Mouse (Mus musculus) kidney, adult 9 months (tissue): Measurements from ENCODE around the gene Atg4d.
"Not testable (repeated sequence)": the region's sequence is repeated elsewhere in the genome, so short reads cannot be mapped to it uniquely, and the experiment has no call there.

ENCODE experiments used
- DNase-seq: peaks from one replicate; pipeline ENCODE4 v3.0.0; 2022

Atg4d gene

DNA sequence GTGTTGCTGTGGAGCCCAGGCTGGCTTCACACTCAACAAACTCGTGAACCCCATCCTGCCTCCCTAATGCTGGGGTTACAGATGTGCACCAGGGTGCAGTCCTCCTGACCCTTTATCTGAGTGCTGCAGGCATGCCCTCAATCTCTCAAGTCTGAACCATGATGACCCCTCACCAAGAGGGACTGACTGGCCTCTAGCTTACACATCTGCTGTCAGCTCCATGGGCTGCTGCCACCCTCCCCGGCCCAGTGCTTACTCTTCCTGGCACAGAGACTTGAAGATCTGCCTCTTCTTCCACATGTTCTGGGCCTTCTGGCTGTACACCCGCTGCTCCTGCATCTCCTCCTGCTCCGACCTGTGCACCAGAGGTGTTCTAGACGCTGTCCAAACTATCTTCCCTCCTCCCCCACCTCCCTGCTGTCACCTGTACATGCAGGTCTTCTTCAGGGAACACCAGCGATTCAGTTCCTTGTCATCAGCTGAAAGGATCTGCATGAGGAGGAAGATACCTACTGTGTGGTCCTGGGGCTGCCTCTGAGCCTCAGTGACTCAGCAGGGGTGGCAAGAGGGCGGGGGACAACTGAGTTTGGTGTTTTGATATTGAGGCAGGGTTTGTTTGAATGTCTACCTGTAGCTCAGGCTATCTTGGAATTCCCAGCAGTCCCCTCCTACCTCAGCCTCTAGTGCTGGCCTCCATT is 10.1 kb downstream of the Atg4d start:
- DNase-seq, result no peak

DNA sequence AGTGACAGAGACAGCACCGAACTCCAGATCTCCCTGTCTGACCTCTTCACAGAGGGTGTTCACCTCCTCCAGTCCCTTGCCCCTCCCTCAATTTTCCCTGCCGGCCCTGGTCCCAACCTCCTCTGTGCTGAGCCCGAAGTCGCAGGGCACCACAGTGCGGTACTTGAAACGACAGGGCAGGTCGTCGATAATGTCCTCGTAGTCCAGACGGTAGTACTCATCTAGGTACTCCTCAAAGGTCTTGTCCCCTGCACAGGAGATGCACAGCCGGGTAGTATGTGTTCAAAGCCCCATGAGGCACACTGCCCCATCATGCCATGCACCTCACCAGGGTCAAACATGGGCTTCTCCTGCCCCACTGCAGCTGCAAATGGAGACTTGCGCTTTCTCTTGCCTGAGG is 10.6 kb downstream of the Atg4d start:
- no peak for DNase-seq

DNA sequence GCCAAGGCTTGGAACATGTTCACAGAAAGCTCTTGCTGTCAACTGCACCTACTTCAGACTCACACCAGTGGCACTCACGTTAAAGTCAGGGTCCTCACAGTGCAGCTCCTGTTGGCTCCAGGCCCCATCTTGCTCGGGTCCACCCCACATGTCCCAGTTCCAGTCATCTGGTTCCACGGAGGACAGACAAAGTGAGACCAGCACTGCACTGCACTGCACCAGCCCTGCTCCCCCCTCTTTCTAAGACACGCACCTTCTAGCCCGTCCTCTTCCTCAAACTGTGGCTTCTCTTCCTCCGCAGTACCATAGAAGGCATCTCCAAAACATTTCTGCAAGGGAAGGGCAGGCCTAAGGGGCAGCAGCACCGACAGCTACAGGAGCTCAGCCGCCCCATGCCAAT is 11.2 kb downstream of the Atg4d start:
- no peak for DNase-seq

DNA sequence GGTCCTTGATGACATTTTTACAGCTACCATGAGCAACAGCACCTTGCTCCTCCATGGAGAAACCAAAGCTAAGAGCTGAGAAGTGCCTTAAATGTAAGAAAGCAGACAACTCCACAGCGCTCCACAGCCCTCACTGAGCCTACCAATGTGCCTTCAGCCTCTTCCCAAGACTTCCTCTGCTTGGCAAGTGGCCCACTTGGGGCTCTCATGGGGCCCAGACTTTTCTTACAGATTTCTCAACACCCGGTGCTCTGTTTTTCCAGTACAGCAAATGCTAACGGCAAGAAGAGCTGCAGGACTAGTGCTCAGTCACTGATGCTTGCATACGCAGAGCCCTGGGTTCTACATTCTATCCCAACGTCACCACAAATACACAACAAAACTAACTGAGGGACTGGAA is 12.7 kb downstream of the Atg4d start:
- no peak for DNase-seq

DNA sequence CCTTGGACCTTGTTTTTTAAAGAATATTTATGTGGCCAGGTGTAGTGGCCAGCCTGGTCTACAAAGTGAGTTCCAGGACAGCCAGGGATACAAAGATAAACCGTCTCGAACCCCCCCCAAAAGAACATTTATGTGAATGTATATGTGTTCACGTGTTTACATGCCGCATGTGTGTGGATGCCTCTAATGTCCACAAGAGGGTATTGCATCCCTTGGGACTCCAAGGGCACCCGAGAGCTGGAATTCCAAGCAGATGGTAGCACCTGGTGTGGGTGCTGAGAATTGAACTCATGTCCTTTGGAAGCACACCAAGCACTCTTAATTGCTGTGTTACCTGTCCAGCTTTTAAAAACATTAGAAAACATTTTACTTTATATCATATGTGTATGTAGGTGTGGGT is 18.5 kb downstream of the Atg4d start:
- no peak for DNase-seq

DNA sequence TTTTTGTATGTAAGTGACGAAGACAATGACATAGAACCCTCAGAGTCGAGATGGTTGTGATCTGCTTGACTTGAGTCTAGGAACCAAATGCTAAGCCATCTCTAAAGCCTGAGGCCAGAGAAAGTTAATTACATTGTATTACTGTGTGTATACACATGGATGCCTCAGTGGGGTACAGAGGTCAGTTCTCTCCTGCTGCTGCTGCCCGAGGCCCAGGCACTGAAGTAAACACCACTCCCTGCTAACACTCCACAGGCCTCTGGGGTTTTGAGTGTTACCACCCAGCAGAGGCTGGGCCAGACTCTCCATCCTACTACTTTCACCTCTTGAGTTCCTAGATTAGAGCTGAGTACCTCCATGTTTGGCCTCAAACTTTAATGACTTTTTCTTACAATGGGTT is 18.9 kb downstream of the Atg4d start:
- peak; percentile 55 for DNase-seq

DNA sequence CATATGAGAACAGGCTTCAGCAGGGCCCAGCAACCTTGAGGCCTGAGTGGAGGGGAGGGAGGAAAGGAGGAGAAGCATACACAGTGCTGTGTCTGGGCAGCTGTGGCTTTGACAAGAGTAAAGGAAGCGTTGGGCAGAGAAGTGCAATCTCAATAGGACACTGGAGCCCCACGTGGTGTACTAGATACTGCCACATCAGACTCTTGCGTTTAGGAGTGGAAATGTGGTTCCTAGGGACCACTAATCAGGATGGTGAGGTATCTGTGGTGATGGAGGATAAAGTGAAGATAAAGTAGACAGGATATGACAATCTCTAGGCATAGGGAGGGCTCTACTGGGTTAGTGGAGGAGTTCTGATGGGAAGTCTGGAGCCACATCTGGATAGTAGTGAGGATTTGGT is 21.7 kb downstream of the Atg4d start:
- DNase-seq, result no peak

DNA sequence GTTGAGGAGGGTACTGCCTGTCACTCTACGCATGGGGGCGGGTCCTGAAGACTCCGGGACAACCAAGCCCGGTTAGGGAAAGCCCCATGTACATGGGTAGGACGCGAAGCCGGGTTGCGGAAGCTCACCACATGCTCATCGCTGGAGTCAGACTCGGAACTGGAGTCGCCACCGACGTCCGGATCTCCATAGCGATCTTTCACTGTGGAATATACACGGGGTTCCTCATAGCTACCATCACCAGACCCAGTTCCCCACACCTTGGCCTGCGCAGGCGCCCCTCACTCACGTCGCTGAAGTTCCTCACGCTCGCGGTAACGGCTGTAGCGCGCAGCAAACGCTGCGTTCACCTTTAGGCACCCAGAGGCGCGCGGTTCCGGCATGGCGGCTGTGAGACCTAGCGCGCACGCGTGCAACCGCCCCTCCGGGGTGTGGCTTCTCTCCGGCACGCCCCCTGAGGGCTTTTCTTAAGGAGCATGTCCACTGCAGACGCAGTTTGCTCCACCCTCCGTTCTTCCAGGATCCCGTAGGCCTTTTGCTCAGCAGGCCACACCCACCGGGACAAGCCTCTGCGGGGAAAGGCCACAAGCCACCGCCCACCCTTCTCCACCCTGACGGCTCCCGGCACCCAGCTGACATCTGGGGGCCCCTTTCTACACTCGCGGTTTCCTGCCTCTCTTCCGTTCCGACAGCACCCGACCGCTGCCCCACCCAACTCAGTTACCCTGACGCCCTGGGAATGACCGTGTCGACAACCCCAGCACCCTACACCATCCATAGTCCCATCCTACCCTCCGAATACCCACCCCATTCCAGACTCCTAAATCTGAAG is 22.7 kb downstream of the Atg4d start, which contains the start of gene Kri1:
Gene Kri1 (minus strand): TSS at position 399 of the 832 bp plus-strand sequence.
- DNase-seq, result peak; percentile 99

DNA sequence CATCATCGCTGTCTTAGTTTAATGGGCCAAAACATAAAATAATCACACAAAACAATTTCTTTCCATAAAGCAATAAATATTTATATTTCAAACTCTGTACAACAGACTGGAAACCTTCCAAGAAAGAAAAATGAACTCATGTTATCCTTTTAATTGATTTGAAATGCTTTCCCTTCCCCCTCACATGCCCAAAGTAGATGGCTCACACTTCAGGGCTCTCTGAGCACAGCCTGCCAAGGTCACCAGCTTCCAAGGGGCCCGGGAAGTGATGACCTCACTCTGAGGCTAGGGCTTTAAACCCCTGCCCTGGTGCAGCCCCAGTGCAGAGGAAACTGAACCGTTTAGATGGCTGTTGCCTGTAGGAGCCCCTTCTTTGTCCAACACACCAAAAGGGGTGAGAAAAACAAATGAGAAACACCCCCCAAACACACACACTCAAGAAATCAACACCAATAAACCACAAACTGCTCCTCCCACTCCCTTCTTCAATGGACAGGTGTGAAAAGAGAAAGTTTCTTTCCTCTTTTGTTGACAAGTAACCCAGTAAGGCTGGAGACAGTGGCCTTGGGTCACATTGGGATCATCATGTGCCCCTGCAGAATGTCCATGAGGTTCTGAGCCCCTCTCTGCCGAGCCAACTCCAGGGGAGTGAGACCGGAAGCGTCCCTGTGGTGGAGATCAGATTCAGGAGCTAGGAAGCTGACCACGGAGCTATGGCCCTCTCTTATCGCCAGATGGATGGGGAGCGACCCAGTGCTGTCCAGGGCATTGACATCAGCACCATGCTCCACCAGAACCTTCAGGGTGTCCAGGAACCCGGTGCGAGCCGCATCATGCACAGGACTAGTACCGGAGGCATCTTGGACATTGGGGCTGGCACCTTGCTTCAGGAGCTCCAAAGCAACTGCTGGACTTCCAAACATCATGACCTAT is 23.6 kb downstream of the Atg4d start:
- DNase-seq, result peak; percentile 48

DNA sequence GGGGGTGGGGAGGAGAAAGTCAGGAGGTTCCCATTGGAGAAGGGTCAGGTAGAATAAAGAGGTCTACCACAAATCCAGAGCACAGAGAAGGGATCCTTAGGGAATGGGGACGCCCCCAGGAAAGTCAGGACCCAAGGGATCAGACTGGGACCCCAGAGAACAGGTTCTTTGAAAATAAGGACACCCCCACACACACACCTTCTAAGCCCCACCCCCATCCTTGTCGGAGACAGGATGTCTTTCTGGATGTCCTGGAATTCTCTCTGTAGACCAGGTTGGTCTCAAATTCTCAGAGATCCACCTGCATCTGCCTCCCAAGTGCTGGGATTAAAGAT is 24.2 kb downstream of the Atg4d start:
- DNase-seq, result no peak

DNA sequence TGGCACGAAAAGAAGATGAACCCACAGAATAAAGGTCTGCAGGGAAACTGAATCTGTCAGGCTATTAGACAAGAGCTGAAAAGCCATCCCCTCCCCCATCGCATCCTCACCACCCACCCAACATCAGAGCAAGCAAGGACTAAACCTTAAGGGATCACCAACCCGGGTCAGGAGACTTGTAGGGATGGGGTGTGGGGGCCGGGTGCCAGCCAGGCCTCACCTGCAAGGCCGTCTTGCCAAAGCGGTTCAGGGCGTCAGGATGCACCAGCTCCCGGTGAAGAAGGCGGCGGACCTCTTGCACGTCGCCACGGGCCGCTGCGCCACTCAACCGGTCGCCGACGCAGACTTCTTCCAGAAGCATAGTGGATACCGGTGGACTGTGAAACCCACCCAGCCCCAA is 25.5 kb downstream of the Atg4d start:
- DNase-seq, result no peak

DNA sequence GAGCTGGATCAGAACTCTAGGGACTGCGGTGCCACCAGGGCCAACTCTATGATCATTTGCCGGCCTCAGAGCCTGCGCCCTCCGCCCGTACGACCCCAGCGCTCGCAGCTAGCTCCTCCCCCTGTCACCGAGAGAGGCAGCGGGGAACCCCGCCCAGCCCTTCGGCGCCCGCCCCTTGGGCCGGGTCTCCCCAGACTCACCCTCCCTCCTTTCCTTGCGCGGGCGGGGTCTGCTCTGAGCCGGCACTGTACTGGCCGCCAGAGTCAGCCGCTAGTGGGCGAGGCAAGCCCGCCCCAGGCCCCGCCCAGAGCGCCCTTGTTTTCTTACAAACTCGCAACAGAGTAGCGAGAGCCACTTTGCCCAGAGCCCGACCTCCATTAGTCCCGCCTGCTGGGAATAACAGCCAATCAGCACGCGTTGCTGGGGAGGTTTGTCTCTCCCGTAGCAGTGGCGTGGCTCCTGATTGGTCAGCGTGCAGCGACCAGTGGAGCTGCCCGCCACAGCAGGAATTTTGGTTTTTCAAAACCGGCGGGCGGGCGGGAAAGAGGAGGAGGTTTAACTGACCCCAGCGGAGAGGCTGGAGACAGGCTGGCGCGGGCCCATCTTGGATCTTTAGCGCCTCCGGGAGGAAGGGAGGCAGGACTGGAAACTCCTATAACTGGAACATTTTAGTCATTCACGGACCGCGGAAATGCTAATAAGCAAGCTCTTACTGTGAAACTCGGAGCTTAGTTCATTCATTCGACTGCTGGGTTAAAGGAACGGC is 26.1 kb downstream of the Atg4d start, which contains the start of gene Cdkn2d:
Gene Cdkn2d (minus strand): TSS at position 386 of the 766 bp plus-strand sequence.
- DNase-seq, result peak; percentile 100

DNA sequence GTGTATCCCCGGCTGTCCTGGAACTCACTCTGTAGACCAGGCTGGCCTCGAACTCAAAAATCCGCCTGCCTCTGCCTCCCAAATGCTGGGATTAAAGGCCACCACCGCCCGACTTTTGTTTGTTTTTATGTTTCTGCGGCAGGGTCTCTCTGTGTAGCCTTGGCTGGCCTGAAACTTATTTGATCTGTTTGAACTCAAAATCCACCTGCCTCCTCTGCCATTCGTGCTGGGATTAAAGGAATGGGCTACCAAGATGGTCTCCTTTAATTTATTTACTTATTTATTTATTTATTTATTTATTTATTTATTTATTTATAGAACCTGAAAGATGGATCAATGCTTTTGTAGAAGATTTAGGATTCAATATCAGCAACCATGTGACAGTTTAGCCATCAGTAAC is 26.8 kb downstream of the Atg4d start:
- DNase-seq, result not testable (repeated sequence)

DNA sequence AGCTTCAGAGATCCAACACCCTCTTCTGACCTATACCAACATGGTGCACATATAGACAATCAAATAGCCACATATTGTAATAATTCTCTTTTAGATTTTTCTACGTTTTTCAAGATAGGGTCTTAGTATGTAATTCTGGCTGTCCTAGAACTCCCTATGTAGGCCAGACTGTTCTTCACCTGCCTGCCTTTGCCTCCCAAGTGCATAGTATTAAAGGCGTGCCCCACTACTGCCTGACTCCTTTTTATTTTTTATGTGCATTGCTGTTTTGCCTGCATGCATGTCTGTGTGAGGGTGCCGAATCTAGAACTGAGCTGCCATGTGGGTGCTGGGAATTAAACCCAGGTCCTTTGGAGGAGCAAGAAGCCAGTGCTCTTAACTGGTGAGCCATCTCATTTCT is 27.2 kb downstream of the Atg4d start:
- DNase-seq, result no peak

DNA sequence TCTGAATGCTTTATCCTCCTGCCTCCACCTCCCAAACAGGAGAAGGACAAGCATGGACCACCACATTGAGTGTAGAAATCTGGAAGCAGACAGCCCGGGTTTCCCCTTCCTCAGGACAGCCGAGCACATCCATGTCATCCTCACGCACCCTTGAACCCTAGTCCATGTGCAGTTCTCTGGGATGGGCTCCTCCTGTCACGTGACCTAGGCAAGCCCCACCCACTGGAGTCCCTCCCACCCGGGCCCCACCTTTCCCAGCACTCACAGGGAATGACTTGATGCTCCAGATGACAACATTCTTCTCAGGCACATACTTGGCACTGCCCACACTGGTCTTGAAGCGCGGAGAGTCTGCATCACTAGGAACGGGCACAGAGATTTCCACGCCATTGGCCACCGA is 33.9 kb downstream of the Atg4d start:
- no peak for DNase-seq

DNA sequence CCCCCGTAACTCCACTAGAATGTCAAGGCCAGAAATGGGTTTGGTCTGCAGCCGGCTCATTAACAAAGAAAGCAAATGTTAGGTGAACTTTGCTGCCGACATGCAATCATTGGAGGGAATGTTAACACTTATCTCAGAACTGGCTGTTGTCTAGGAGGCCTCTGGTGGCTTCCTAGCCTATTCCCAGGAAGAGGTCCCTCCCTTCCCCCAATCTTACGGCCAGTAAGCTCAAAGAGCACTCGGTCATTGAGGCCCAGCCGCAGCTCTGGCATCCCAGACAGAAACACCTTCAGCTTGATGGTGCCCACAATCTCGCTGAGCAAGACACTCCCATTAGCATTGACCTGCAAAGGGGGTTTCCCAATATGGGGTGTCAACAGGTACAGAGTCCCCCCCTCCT is 40.0 kb downstream of the Atg4d start:
- no peak for DNase-seq

DNA sequence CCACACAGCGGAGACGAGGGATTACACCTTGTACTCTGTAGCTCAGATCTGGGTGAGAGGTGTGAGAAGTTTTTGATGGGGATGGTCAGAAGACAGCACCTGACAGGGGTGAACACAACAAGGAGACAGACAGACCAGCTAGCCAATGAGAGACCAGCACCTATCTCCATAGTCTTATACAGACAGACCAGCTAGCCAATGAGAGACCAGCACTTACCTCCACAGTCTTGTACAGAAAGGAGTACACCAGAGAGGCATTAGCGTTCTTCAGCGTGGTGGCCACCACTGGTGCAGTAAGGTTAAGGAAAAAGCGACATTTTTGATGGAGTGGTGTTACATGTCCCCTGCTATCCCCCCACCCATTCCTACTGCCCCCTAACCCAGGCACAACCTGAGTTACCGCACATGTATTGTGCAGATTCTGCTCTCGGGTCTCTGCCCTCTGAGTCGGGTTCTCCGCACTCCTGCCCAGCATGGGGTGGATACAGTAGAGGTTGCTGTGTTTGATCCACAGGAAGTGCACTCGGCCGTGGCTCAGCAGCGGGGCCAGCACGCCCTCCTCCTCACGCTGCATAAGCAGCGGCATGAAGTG is 44.2 kb downstream of the Atg4d start:
- DNase-seq, result peak; percentile 35

DNA sequence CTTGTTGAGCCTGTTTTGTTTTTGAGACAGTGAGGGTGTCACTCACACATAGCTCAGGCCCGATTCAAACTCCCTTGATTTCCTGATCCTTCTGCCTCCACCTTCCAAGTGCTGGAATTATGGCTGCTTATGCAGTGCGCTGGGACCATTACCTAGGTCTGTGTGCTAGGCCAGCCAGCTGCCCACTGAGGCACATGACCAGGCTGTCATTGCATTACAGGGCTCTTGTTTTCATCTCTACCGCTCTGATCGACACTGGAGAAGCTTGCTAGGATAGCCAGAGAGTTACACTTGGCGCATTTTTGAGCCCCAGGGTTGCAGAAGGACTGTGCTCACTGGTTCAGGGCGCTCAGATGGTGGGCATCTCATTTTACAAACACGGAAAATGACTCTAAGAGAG is 46.6 kb downstream of the Atg4d start:
- DNase-seq, result no peak

DNA sequence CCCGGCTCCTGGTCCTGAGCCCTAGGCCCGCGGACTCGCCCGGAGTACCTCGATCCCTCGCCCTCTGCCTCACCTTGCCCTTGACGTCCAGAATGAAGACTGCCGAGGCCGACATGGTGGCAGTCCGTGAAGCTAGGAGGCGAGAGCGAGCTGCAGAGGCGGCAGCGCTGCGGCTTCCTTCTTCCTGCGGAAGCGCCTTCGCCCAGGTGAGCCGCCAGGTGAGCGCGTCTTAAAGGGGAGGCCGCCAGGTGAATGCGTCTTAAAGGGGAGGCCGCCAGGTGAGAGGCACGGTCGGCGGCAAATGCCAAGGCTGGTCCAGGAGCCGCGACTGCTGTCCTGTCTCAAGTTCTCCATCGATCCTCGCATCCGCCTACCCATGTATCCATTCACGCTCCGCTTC is 47.0 kb downstream of the Atg4d start, which contains the start of gene Ap1m2:
Gene Ap1m2 (minus strand): TSS at position 204 of the 400 bp plus-strand sequence.
- DNase-seq, result peak; percentile 59

DNA sequence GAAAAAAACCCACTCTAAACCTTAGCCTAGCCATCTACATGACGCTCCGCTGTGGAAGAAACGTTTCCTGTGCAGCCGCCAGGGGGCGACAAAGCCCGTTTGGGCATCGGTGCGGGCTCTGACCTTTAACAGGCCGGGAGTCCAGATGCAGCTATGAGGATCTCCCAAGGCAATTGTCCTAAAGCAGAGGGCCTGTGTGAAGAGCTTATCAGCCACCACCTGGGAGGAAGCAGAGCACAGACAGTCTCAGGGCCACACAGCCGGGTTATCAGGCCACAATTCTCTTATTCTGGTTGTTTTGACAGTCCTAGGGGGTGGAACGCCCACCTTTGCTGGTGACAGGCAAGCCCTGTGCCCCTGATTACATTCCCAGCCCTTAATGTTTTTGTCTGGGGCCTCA is 48.3 kb downstream of the Atg4d start:
- peak; percentile 89 for DNase-seq

DNA sequence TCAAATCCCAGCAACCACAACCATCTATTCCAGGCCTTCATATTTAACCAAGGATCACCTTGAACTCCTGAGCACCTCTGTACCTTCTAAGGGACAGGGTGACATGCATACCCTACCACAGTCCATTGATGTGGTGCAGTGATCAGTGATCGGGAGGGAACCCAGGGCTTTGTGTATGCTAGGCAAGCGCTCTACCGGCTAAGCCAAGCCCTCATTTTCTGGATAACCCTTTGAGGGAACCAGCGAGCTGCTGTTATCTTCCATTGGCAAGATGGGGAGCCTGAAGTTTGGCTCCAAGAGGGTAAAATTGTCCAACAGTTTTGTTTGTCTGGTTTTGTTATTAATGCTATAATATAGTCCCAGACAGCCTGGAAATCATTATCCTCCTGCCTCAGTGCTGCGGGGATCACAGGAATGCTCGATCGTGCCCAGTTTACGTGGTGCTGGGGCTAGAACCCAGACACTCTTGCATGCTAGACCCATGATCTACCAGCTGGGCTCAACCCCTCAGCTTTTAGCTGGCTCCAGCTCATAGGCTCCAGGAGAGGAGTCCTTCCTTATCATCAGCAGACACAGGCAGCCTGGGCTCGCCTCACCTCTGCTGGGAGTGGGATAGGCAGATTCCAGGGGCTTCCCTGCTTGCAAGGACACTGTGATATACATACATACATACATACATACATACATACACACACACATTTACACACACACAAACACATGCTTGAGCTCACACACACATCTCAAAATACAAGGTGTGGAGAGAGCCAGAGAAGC is 49.5 kb downstream of the Atg4d start:
- no peak for DNase-seq
